Mouse (Mus musculus): Measurements from ENCODE around the gene Sorl1.

DNA sequence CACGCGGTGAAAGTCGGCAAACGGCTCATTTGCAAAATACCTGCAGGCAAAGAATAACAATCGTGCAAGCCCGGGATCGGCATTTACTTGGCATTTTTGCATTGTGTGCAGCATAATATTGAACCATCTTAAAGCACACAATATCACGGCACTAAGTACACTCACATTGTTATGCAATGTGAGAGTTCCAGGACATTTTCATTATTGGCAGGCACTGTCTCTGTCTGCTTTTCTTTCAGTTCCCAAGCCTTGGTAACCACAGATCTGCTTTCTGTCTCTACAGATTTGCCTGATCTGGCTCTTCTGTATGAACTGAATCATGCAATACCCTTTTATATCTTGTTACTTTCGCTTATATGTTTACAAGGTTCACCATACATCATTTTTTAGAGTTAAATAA is 56.1 kb downstream of the Sorl1 start:
- no peak for TF ChIP-seq TAL1 (IDR thresholded peaks at IDR 0.05; ENCODE audit: low read length)
- no peak for TF ChIP-seq GATA1 (IDR thresholded peaks at IDR 0.05; ENCODE audit: low read length)
